Mouse (Mus musculus): ENCODE measurements around the gene Dtnb.

DNA sequence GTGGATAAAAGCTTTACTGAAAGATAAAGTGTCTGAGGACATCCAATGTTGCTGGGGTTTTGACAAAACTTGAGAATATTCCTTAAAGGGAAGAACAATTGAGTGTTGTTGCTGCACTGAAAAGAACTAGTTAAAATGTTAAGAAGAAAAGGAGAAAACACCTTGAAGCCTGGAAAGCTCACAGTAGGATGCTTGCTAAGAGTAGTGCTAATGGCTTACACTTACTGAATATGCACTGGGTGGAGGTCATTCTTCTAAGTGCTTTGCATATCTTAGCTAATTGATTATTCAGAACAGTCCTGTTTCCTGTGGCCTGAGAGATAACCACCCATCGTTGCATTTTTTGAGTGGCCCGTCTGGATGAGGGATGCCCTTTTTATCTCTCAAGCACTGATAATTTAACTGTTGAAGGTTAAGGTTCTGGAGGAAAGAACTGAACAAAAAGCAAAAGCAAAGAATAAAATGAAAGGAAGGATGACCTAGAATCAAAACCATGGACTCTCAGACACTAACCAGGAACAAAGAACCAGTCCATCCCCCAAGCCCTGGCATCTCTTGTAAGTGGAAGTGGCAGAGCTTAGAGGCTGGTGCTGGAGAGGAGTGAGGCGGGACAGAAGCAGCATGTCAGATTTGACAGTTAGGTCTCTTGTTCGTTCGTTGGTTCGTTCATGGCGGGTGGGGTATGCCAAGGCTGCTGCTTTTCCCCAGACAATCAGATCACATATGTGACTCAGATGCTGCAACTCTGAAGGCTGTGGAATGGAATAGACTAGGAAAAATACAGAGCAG, 166.8 kb downstream of the Dtnb start:
- TF ChIP-seq CTCF (conservative IDR thresholded peaks at IDR 0.05; ENCODE audit: low read length) (no peak), POU5F1 (IDR thresholded peaks at IDR 0.05; ENCODE audit: borderline replicate concordance, low read length) (peak; percentile 48; the same call in 1 of the 2 replicates)
